Mouse (Mus musculus) granulocyte monocyte progenitor cell, adult 5-6 weeks (primary cell): ENCODE results near the gene Olfr356. TPM values are rescaled to one million over a fixed set of nuclear protein-coding genes. Genes with fewer than 3 reads are reported as not detected.

Source experiments
- ATAC-seq: replicated peaks from 2 replicates; pipeline ENCODE4 v1.8.0; 2016; ENCODE audit warnings: mild to moderate bottlenecking, moderate TSS enrichment, inconsistent platforms; ENCODE audit not compliant: poor library complexity, severe bottlenecking
- total RNA-seq, 2 experiments: library from RNA; stranded (forward) in 1 of 2; stranded (reverse) in 1 of 2; fragments of 200-712, 200-1000 nt in 1 of 2; fragments of >200 nt in 1 of 2; fragmentation: Nextera tagmentation in 1 of 2; gene quantifications; 2 replicates each; pipeline ENCODE4 v1.2.3; 2014 to 2017

Olfr356 gene
- total RNA-seq (2014; fragmentation: Nextera tagmentation), result not detected in 2 replicates
- not detected in 2 replicates for total RNA-seq (2017)

GRCm38 (mm10) chr2:36936821-36937220 lies at the start of gene Olfr356:
Olfr356 (plus strand) TSS chr2:36937121.
- no peak for ATAC-seq

GRCm38 (mm10) chr2:36892836-36893235 lies 44.1 kb upstream of the Olfr356 start, which contains the start of gene Olfr353:
Olfr353 (minus strand) TSS chr2:36892936.
- ATAC-seq, result no peak

- no peak for ATAC-seq
These were observed 39.8 kb upstream of the Olfr356 start for GRCm38 (mm10) chr2:36897114-36897513.

GRCm38 (mm10) chr2:36905380-36905779 lies 31.5 kb upstream of the Olfr356 start, which contains the start of gene Olfr354:
Olfr354 (plus strand) TSS chr2:36905680.
- ATAC-seq, result no peak

GRCm38 (mm10) chr2:36928797-36929196 lies 8.1 kb upstream of the Olfr356 start, which contains the start of gene Olfr355:
Olfr355 (minus strand) TSS chr2:36928897.
- ATAC-seq, result no peak

Other genes with a start within 250 kb of the Olfr356 start
- gene Olfr347, start 205.2 kb upstream of the Olfr356 start, total RNA-seq (2014; fragmentation: Nextera tagmentation), result not detected in 2 replicates
- gene Olfr347, start 205.2 kb upstream of the Olfr356 start, total RNA-seq (2017), result not detected in 2 replicates
- gene Olfr348, start 152.8 kb upstream of the Olfr356 start, total RNA-seq (2014; fragmentation: Nextera tagmentation), result not detected in 2 replicates
- not detected in 2 replicates for gene Olfr348, start 152.8 kb upstream of the Olfr356 start, total RNA-seq (2017)
- gene Olfr50, start 146.6 kb upstream of the Olfr356 start, total RNA-seq (2014; fragmentation: Nextera tagmentation), result not detected in 2 replicates
- not detected in 2 replicates for gene Olfr50, start 146.6 kb upstream of the Olfr356 start, total RNA-seq (2017)
- gene Olfr3, start 120.1 kb upstream of the Olfr356 start, total RNA-seq (2014; fragmentation: Nextera tagmentation), result not detected in 2 replicates
- not detected in 2 replicates for gene Olfr3, start 120.1 kb upstream of the Olfr356 start, total RNA-seq (2017)
- gene Olfr350, start 90.8 kb upstream of the Olfr356 start, total RNA-seq (2014; fragmentation: Nextera tagmentation), result not detected in 2 replicates
- not detected in 2 replicates for gene Olfr350, start 90.8 kb upstream of the Olfr356 start, total RNA-seq (2017)
- gene Olfr351, start 74.5 kb upstream of the Olfr356 start, total RNA-seq (2014; fragmentation: Nextera tagmentation), result not detected in 2 replicates
- gene Olfr351, start 74.5 kb upstream of the Olfr356 start, total RNA-seq (2017), result not detected in 2 replicates
- not detected in 2 replicates for gene Olfr352, start 68.7 kb upstream of the Olfr356 start, total RNA-seq (2014; fragmentation: Nextera tagmentation)
- not detected in 2 replicates for gene Olfr352, start 68.7 kb upstream of the Olfr356 start, total RNA-seq (2017)
- gene Olfr353, start 44.2 kb upstream of the Olfr356 start, total RNA-seq (2014; fragmentation: Nextera tagmentation), result not detected in 2 replicates
- gene Olfr353, start 44.2 kb upstream of the Olfr356 start, total RNA-seq (2017), result not detected in 2 replicates
- gene Olfr354, start 31.4 kb upstream of the Olfr356 start, total RNA-seq (2014; fragmentation: Nextera tagmentation), result not detected in 2 replicates
- not detected in 2 replicates for gene Olfr354, start 31.4 kb upstream of the Olfr356 start, total RNA-seq (2017)
- gene Olfr355, start 8.2 kb upstream of the Olfr356 start, total RNA-seq (2014; fragmentation: Nextera tagmentation), result not detected in 2 replicates
- gene Olfr355, start 8.2 kb upstream of the Olfr356 start, total RNA-seq (2017), result not detected in 2 replicates
- gene Olfr357, start 56.7 kb downstream of the Olfr356 start, total RNA-seq (2014; fragmentation: Nextera tagmentation), result not detected in 2 replicates
- gene Olfr357, start 56.7 kb downstream of the Olfr356 start, total RNA-seq (2017), result not detected in 2 replicates
- gene Olfr358, start 72.2 kb downstream of the Olfr356 start, total RNA-seq (2014; fragmentation: Nextera tagmentation), result not detected in 2 replicates
- gene Olfr358, start 72.2 kb downstream of the Olfr356 start, total RNA-seq (2017), result not detected in 2 replicates
- gene Olfr360, start 128.6 kb downstream of the Olfr356 start, total RNA-seq (2014; fragmentation: Nextera tagmentation), result not detected in 2 replicates
- gene Olfr360, start 128.6 kb downstream of the Olfr356 start, total RNA-seq (2017), result not detected in 2 replicates
- not detected in 2 replicates for gene Olfr361, start 152.2 kb downstream of the Olfr356 start, total RNA-seq (2014; fragmentation: Nextera tagmentation)
- gene Olfr361, start 152.2 kb downstream of the Olfr356 start, total RNA-seq (2017), result not detected in 2 replicates
- not detected in 2 replicates for gene Olfr362, start 180.8 kb downstream of the Olfr356 start, total RNA-seq (2014; fragmentation: Nextera tagmentation)
- not detected in 2 replicates for gene Olfr362, start 180.8 kb downstream of the Olfr356 start, total RNA-seq (2017)
- not detected in 2 replicates for gene Olfr364-ps1, start 202.2 kb downstream of the Olfr356 start, total RNA-seq (2014; fragmentation: Nextera tagmentation)
- gene Olfr364-ps1, start 202.2 kb downstream of the Olfr356 start, total RNA-seq (2017), result not detected in 2 replicates